Mouse (Mus musculus) olfactory bulb, adult 2 months (tissue): ENCODE measurements at regions not wholly inside any gene's neighbourhood (a gene's known extent, or its start where the extent isn't known, plus 50 kb on each side); places are given as distances from the start of the nearest gene placed in this dataset.

Experiments
- CTCF ChIP-seq: fragments of 200-500 bp; IDR thresholded peaks from 2 replicates; pipeline ENCODE4 v1.5.1; 2012; ENCODE audit warnings: low read depth, mild to moderate bottlenecking, low read length, moderate library complexity; ENCODE audit not compliant: insufficient read depth
- POLR2A ChIP-seq: fragments of 200-500 bp; IDR thresholded peaks from 2 replicates; pipeline ENCODE4 v1.6.1; 2012; ENCODE audit warnings: mild to moderate bottlenecking, low read depth, low read length, moderate library complexity; ENCODE audit not compliant: insufficient read depth

DNA sequence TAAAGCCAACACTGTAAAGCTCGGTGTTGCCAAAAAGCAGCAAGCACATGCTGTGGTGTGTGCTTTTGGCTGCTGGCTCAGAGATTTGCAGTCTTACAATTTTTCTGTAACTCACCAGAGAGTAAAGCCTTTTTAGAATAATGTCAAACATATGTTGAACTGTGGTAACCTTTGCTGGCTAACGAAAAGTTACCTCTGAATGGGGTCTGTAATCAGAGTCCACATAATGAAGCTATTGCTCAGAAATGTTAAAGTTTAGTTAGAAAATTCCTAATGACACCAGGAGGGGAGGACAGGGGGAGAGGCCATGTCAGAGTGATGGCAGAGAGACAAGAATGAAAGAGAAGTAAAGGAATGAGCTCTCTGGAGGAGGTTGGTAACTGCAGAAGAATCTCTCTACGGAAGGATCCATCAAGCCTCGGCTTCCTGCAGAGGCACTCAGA lies 103.1 kb upstream of the Marcks start:
- no peak for TF ChIP-seq CTCF
- TF ChIP-seq POLR2A, result no peak
